Mouse (Mus musculus) kidney, postnatal 14 days (tissue): Measurements from ENCODE around the gene 4930447C04Rik.
A peak's percentile ranks its signal among the peaks of the same experiment; 100 is the strongest.

Source experiments
- DNase-seq: peaks from one replicate; pipeline ENCODE4 v3.0.0; 2022; ENCODE audit warnings: mixed read lengths

The 4930447C04Rik gene

DNA sequence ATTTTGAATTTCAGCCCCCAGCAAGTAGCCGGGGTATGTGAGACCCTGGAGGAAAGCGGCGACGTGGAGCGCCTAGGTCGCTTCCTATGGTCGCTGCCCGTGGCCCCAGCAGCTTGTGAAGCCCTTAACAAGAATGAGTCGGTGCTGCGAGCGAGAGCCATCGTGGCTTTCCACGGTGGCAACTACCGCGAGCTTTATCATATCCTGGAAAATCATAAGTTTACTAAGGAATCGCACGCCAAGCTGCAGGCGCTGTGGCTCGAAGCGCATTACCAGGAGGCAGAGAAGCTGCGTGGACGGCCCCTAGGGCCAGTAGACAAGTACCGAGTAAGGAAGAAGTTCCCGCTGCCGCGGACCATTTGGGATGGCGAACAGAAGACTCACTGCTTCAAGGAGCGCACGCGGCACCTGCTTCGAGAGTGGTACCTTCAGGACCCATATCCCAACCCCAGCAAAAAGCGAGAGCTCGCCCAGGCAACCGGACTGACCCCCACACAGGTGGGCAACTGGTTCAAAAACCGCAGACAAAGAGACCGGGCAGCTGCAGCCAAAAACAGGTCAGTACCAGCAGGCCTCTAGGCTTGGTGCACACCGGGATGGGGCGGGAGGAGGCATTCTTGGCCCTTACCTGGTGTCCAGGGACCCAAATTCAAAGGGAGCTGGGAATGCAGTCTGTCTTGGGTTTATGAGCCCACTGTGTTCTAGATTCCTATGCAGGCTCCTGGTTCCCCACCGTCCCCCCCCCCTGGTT lies at the start of gene 4930447C04Rik:
TSS of gene 4930447C04Rik (minus strand) at position 704 of the 751 bp plus-strand sequence.
- no peak for DNase-seq

DNA sequence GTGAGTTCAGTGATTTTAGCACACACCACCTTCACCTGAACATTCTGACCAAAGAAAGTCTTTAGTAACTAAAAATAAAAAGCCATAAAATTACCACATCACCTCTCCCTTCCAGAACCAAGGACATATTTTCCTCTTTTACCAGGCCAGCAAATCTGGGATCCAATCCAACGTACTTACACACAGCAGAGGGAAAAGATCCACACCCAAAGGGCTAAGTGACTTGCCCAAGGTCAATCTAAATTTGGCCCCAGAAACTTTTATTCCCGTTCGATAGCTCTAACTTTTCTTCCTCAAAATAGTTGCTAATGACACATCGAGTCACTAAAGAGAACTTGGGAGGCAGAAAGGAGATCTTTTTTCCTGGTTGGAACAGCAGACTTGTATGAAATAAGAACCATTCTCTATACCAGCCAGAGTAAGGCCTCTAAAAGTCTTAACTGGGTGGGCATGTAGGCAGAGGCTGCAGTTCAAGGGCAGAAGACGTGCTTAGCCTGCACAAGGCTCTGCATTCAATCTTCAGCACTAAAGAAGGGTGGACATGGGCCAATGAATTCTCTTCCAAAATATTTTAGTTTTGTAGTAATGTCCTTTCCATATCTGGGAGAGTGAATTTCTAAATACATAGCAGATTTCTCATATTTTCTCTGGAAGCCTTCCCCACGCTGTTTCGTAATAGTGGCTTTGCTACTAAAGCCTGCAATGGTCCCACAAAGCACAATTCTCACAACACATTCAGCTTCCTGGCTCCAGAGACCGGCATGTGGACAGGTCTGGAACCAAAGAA lies 42.7 kb upstream of the 4930447C04Rik start:
- DNase-seq = peak; percentile 16

DNA sequence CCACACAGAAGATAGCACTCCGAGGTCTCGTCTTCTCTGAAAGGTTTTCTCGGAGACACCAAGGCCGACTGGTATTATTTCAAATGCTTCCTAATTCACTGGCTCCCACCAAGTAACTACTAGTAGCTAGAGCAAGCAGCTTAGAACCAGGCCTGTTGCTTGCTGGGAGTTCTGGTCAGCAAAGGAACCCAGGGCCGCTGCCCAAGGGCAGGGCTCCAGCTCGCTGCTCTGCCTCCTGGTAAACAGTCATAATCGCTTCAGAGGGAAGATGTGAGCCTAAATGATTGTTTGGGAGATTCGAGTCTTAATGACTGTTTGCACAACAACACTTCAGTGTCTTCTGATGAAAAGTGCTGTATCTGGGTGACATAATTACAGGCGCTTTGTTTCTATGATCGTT lies 42.0 kb upstream of the 4930447C04Rik start:
- no peak for DNase-seq

DNA sequence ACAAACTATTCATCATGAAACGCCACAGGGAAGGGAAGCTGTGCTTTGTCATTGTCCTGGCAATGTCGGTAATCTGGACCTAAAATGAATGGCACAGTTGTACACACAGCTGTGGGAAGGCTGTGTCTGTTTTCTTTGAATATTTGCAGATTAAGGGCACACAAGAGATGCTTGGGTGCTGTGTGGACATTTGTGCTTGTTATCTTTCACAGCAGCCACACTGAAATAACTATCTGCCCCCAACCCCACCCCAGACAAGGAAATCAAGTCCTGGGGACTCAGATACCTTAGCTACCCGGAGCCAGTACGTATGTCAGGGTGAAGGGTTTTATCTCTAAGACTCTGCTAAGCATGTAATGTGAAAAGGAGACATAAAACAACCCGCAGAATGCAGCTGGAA lies 38.7 kb upstream of the 4930447C04Rik start:
- no peak for DNase-seq

DNA sequence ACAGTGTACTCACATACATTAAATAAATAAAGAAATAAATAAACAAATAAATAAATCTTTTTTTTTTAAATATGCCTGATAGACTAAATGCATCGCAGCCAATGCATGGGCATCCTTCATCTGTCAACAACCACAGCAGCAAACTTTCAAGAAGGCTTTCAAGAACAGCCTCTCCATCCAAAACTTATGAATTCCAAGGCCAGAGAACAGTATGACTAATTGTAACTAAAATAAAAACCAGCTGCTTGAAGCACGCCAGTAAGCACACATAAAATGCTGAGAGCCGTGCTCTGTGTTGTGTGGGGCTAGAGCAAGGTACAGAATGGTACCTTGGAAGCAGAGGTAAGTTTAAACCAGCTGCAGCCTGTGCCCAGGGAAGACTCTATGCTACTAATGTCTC lies 37.3 kb upstream of the 4930447C04Rik start:
- DNase-seq = no peak

DNA sequence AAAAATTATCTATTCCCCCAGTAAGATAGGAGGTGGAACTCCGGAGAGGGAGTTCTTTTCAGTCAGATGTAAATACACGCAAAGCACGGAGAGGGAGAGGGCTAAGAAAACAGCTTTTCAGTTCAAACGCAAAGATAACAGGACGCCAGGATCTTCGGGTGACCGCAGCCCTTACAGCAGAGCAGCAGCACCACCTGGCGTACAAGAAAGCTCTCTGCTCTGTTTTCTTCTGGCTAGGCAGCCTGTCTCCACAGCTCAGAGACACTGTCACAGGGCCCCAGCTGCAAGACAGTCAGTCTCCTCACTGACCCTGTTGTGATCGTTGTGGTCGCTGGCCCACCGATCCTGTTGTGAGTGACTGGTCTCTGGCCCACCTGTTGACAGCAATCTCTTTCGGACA lies 36.1 kb upstream of the 4930447C04Rik start:
- peak; percentile 73 for DNase-seq

DNA sequence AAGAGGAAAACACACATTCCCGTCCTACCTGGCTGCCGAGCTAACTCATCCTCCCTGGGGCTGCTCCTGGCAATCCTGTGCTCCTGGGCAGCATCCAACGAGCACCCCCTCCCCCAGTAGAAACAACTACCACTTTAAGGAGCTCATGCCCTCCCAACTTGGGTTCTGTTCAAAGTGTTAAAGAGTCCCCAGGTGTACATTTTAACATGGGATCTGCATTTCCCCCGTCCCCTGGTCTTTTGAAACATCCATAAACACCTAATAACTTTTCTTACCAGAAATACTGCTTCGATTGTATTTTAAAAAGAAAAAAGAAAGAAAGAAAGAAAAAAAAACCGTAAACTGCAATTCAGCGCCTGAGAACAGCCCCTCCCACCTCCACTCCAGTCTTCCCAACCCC lies 35.6 kb upstream of the 4930447C04Rik start:
- no peak for DNase-seq

DNA sequence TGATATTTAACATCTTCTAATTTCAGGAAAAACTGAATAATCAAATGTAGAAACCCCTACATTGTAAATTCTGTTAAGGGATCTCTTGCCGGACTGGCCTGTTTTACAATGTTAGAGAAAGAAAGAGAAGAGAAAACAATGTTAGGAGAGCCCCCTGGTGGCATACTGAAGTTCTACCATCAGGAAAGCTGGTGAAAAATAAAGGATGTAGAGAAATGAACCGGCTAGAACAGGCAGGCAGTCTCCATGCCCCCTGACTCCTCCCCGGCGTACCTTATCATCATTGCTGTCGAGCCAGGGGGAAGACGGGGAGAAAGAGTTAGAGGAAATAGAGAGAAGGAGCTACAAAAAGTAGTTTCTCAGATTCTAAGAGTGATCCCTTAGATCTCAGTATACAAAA lies 32.6 kb upstream of the 4930447C04Rik start:
- peak; percentile 58 for DNase-seq

DNA sequence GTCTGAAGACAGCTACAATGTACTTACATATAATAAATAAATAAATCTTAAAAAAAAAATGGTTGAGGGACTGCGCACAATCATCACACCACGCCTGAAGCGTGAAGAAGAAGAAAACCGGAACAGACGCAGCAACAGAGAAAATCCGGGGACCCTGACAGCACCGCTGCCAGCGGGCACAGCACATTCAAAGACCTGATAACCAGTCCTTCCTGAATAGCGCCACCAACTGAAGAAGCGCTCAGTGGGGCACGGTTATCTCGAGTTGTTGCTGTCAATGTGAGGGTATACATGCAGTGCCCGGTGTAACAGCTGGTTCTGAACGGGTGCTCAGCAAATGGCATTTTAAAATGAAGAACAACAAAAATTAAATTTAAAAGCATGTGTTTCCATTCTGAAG lies 30.0 kb upstream of the 4930447C04Rik start:
- no peak for DNase-seq

DNA sequence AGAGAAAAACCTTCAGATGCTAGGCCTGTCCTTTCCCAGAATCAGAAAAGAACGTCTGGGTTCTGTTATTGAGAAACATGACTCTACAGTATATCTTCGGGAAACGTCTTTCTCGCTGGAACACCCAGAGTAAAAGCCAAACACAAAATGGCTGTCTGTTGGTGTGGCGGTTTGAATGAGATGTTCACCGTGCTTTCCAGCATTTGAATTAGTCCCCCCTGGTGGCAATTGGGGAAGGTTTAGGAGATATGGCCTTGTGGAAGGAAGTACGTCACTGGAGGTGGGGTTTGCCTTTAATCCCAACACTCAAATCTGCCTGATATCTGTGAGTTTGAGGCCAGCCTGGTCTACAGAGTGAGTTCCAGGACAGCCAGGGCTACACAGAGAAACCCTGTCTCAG lies 27.0 kb upstream of the 4930447C04Rik start:
- no peak for DNase-seq

DNA sequence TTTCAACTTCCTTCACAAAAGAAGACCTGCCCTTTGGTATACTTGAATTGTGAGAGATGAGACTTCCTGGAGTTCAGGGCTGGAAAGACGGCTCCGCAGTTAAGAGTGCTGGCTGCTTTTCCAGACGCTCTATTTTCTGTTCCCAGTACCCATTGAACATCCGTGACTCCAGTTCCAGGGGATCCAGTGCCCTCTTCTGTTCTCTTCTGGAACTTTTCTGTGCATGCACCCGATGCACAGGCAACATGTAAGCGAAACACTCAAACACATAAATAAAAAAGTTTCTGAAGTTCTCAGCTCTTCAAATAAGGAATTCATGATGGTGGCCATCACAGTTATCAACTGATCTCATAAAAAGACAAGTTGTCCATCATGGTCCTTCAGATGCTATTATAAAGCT lies 22.2 kb upstream of the 4930447C04Rik start:
- DNase-seq = no peak

DNA sequence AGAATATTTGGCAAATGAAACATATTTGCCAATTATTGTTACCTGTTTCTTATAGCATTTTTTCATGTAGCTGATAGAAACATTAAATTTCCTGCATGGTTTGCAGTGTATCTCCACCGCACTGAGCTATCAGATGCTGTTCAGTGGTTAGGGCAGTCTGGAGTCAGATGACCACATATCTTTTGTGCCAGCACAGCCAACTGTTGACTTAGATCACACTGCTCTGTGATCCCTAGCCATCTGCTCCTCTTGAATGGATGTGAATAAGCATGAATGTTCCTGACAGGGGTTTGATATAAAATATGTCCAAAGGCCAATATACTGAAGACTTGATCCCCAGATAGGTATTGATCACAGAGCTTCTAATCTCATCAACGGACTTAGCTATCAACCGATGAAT lies 17.9 kb upstream of the 4930447C04Rik start:
- DNase-seq = no peak

DNA sequence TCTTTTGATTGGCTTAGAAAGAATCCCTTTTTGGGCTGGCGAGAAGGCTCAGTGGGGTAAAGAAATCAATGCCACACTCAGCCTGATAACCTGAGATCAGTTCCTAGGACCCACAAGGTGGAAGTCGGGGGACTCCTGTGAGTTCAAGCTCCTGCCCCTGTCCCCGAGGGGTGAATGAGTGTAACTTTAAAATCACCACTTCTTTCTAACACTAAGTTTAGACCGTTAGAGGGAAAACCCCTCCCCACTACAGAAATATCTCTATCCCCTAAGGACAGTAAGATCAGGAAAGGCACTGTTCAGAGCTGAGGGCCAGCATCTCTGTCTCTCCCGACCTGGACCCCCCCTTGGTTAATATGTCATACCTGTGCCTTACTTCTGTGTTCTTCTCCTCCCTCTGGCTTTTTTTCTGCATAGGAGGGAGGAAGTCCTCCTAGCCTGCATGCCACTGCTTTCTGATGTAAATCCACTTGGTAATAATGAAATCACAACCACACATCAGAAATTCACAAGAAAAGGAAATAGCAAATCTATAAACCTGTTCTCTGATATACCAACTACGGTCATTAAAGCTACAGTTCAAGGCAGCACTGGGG lies 17.4 kb upstream of the 4930447C04Rik start:
- DNase-seq = no peak

DNA sequence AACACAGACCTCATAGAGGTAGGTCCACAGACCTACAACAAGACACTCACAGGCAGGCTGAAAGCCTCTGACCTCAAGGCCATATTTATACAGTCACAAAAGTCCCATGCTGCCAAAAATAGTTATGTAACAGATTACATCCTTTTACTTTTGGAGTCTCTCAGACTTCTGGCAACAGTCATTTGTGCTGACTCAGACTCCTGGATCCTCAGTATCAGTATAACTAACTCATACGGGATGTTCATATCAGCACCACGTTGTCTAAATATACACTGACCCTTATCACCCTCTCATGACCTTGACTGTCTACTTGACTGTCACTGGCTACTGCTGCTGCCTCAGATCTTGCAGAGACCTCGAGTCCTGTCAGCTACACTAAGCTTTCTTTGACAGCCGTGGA lies 14.3 kb upstream of the 4930447C04Rik start:
- DNase-seq = no peak

DNA sequence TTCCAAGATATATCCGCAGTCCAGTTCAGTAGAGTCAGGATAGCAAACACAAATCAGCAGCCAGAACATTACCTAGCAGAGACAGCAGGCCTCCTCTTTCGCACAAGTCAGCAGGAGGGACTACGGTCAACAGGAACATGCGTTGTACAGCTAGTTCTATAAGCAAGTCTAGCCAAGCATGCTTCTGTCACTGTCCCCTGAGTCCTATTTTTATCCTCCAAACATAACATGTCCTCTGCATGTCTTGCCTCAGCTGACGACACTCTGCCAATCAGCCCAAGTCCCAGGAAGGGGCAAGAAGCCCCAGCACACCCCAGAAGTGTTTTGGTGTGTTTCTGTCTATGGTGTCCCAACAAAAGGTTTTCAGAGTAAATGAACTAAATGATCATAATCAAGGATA lies 13.3 kb upstream of the 4930447C04Rik start:
- DNase-seq = no peak

DNA sequence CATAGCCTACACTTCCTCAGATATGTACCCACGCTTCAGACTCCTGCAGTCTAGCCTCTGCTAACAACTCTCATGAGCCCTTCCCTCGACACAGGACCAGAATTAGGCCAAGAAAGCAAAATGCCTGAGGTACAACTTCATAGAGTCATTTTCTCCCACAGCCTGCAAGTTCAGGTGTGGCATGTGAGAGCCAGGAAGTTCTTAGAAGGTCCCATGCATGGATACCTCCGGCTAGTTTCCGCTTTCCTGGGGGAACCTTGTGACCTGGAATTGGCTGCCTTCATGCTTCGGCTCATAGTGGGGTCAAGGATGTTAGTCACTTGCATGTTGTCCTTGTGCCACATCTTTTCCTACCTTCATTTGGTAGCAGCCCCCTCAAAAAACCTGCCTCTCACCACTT lies 12.5 kb upstream of the 4930447C04Rik start:
- no peak for DNase-seq

DNA sequence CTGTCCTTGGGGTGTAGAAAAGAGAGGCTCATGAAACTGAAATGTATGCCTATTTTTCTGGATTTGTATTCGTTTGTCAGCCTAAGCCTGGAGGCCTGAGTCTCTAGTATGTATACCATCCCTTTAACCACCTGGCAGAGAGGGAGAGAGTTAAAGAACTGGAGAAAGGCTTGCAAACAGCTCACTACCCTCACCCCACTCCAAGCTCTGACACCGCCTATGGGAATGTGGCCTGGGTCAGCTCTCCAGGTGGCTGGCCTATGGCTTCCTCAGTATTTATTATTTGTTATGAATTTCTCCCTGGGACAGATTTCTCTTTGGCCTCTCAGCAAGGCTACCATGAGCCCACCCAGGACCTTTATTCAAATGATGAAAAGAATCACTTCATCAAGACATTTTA lies 6.8 kb upstream of the 4930447C04Rik start:
- no peak for DNase-seq

DNA sequence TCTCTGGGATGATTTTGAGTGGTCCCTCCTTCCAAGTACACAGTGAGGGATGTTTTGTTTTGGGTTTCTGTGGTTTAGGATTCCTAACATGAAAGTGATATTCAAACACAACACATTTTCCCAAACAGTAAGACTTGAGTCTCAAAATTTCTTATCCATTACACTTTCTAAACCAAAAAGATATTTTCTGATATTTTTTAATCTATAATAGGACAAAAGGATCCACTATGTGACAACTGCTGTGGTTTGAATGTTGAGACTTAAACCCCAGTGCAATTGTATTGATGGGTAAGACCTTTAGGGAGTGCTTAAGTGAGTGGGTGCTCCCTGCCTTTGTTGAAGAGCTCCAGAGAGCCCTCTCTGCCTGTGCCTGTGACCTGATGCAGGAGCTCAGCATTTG lies 6.2 kb upstream of the 4930447C04Rik start:
- no peak for DNase-seq

DNA sequence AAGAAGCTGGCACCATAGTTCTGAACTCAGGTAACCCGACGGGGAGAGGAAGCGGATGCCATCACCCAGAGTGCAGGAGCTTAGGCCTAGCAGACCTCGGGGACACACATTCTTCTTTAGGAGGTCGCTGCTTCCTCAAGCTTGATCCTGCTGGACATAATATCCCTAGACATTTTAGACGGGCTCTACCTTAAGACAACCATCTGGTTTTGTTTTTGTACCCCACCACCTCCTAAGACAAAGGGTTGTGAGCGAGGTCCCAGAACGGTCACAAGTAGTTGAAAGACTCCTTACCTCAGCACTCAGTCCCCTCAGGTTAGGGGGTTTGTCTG lies 5.5 kb upstream of the 4930447C04Rik start:
- DNase-seq = no peak

DNA sequence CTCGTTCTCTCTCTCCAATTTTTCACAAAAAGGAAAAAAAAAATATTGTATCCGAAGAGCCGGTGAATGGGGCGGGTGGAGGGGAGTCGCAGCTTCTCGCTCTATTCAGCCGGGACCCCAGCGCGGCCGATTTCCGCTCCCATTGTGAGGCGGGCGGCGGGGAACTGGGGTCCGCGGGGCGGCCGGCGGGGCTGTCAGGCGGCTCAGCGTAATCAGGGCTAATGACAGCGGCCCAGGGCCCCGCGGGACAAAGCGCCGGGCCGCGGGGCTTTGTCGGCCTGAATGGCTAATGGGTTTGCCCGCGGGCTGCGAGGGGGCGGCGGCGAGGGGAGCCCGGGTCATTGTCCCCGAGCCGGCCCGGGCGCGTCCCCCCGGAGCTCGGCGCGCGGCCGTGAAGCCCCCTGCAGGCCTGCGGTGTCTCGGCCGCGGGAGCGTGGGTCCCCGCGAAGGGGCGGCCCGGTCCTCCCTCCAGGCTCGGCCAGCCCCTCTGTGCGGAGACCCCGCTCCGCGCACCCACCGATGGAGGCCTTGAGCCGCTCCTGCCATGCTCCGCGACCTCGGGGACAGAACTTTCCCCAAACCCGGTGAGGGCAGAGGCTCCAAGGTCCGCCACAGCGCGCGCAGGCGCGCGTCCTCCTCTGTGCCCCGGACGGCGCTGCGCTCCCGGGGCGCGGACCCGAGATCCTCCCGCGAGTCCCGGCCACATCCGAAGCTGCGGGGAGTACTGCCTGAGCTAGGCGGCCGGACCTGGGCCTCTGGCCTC lies 4.9 kb upstream of the 4930447C04Rik start:
- no peak for DNase-seq

DNA sequence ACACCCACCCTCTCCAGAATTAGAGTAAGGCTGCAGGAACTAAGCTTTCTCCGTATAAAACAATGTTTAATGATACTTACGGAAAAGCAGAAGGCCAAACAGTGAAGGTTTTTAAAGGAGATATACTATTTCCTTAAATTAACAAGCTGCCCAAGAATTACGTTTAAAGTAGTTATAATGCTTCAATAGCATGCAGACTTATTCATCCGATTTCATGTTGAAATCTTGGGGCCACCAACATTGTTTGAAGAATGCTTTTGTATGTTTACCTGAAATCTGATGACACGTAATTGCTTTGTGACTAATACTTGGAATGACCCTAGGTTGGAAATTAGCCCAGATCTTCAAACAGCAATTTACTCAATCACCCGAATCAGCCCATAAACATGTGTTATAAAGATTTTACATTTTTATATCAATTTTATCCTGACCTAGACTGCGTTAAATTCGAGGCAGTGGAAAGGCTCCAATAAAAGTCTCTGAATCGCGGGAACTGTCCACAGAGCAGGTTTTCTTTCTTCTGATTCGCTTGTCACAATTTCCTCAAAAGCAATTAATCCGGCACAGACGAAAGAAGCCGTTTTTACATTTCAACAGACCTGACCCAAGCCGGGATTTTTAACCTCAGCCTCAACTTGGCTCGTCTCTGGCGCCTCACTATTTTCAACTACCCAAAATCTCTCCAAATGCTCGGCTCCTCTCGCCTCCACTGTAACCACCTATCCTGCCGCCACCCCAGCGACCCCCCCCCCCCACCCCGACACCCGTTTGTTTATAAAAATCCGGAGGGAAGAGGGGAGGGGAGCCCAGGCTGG lies 4.0 kb upstream of the 4930447C04Rik start:
- DNase-seq = no peak

DNA sequence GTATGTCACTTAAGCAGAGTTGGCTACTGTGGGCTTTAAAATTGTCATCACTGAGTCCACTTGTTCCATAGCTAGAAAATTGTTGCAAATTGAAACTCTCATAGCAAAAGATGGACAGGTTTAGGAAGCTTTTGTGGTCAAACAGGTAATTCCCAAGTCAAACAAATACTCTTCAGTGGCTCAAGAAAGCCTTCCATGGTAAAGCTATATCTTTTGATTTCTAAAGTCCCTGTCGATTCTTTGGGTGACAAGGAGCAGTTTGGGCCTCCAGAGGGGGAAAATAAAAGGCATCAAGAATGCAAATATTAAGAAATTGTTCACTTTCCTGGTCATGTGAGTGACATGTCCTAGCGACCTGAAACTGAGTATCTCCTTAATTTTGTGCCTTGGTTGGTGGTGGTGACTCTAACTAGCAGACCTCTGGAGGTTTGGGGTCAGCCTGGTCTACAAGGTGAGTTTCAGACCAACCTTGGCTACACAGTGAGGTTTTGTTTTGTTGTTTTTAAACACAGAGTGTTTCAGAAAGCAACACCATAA lies 3.1 kb upstream of the 4930447C04Rik start:
- no peak for DNase-seq
